Mouse (Mus musculus): ENCODE measurements around the gene Iyd. TPM values are rescaled to one million over a fixed set of nuclear protein-coding genes. Genes with fewer than 3 reads are reported as not detected.
"Not testable (repeated sequence)": the region's sequence is repeated elsewhere in the genome, so short reads cannot be mapped to it uniquely, and the experiment has no call there.

Gene Iyd
- not detected for total RNA-seq (2022)

DNA sequence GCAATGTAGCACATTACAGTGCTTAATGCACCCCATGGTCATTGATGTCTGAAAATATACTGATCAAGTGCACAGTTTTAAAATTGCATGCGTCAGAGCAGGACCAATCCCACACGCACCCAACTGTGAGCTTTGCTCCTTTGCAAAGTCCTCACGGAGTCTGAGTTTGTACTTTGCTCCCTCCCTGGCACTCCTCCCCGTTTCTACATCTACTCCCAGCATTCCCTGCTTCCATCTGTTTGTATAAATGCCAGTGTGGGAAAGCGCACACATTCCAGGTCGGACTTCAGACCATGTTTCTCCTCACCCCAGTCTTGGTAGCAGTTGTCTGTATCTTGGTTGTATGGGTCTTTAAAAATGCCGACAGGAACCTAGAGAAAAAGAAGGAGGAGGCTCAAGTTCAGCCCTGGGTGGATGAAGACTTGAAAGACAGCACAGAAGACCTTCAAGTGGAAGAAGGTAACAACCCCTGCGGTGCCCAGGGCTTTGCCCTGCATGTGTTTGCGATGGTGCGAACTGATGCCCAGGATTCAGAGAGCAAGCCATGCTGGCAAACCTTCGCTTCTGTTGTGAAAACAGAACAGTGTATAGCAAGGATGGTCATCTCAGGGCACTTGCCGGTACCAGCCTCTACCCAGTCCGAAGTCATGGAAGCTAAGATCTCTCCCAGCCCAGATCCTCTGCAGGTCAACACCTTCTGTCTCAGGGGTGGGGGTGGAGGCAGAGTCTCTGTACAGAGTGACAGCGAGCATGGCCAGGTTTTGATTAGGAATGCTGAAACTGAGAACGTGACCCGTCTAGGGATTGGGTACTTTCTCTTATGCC lies at the start of gene Iyd:
TSS of gene Iyd (plus strand) at position 238 of the 825 bp plus-strand sequence.
- DNase-seq (ENCODE audit: low spot score in 2 of 2), result no peak

DNA sequence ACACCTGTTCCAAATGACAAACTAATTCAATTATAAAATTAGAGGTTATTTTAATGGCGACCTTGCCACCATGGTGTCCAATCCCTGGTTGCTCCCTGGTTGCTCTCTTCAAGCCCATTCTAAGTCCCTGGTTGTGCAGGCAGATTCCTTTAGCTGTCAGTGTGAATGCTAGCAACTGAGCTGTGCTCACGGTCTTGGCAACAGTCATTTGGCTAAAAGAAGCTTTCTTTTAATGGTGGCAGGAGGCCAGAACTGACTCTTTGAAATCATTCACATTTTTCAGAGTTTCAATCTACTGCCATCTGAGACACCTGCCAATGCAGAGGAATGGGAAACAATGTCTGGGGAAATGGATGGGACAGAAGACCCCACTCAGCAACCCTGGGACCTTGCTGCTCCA lies 43.2 kb upstream of the Iyd start:
- no peak for DNase-seq (ENCODE audit: low spot score in 2 of 2)

DNA sequence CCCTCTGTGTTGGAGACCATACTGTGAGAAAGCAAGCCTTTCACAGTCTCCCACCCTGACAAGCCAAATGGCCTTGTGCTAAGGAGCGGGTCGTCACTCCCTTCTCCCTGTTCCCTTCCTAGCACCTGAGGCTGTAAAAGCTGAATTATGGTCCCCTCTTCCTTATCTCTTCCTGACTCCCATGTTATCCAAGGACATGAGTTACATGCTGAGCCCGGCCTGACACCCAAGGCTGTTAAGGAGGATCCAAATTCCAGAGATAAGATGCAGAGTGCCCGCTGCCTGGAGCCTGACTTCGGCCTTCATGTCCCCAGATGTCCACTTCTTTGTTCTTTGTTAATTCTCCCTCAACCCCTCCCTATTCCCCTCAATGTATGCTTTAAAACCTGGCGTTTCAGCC lies 39.2 kb upstream of the Iyd start:
- DNase-seq (ENCODE audit: low spot score in 2 of 2), result not testable (repeated sequence)

DNA sequence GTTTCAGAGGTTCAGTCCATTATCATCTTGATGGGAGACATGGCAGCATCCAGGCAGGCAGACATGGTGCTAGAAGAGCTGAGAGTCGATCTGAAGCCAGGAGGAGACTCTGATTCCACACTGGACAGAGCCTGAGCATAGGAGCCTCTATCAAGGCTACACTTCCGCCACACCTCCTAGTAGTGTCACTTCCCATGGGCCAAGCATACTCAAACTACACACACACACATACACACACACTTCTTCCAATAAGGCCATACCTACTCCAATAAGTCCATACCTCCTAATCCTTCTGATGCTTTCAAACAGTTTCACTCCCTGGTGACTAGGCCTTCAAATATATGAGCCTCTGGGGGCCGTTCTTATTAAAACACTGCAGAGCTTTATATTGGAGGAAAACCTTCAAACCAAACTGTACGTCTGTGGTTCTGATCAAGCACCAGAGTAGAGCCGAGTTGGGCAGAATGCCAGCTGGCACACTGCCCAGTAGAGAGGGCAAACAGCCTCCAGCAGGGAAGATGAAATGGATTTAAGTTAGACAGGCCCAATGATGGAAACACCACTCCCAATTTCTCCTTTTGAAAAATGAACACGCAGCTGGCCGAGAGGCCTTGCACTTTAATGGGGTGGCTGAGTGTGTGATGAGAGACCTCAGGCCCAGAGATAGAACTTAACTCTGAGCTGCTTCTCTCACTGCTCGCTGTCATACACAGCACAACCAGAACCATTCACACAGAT lies 32.4 kb upstream of the Iyd start:
- DNase-seq (ENCODE audit: low spot score in 2 of 2), result peak in 1 of 2 experiments; percentile 6

DNA sequence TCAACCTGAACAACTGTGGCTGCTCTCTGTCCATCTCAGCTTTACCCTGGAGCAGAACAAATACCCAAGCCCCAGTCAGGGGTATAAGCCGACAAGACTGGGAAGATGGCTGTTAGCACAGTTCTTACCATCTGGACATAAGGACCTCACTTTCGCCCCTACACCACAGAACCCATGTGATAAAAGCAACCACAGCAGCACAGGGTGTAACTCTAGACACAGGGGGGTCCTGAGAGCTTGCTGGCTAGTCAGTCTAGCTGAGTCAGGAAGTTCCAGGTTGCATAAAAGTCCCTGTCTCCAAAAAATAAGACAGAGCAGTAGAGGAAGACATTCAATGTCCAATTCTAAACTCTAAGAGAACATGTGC lies 31.8 kb upstream of the Iyd start:
- DNase-seq (ENCODE audit: low spot score in 2 of 2), result no peak

DNA sequence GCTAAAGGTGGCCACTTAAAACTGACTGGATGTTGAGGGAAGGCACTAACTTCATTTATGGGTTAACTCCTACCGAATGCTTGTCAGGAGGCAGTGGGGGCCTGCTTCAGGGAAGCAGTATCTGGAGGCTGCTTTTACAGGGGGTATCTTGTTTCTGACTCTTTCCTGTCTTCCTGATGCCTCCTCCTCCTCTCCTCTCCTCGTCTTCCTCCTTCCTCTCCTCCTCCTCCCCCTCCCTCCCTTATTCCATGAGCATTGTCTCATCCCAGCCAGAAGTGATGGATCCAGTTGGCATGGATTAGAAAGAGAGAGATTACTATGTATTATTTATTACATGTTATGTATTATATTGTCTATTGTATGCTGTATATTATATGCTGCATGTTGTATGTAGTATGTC lies 31.3 kb upstream of the Iyd start:
- no peak for DNase-seq (ENCODE audit: low spot score in 2 of 2)

DNA sequence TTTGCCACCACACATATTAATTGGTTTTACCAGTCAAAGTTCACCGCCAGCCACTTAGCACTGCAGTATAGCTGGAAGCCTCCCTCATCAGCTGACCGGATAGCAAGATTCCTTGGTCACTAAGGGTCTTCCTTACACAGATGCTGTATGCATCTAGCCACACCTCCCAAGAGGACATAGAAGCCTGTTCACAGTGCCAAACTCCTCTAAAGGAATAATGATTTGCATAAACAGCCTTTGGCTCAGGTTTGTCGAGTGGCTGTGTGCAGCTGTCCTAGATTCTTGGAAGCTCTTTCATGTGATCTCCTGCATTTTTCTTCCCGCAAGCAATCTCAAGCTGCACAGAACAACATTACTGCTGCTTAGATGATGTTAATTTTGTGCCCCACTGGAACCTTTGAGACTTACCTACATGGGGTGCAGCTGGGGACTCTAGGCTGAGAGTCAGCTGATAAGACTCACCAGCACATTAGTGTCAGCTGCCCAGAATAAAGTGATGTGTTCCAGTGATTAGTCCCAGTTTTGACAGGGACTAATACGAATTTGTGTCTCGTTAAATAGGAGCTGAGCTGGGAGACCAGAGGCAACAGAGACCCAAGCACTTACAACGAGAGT lies 30.3 kb upstream of the Iyd start:
- DNase-seq (ENCODE audit: low spot score in 2 of 2), result no peak

DNA sequence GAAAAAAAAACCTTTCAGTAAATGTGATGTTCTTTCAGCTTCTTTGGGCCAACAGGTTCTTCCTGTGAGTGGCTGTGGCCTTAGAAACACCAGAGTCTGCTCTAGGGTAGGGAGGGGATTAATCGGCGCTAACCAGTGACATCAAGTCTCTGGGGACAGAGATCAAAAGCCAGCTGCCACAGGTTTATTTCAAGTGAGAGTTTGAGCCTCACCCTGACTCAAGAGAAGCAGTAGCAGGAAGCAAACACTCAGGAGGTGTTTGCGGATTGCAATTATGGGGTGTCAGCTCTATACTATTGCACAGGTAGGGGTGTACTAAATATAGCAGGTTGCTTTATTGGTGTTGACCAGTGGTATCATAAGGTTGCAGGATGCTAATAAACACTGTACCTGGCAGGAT lies 29.6 kb upstream of the Iyd start:
- no peak for DNase-seq (ENCODE audit: low spot score in 2 of 2)

DNA sequence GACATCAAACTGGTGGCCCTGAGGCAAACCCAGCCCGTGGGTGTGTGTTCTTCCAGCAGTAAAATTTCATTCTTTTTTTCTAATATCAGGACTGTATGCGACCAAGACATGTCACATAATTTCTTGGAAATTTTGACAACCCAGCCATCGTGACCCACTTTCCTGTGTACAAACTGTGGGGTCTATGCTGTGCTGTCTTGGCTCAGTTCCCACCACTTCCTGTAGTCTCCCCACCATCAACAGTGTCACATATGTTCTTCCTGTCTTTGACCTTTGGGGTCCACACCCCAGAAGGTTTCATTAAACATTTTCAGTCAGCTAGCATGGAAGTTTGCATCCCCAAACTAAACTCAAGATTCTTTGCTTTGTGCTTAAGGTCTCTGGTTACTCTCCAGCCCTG lies 28.6 kb upstream of the Iyd start:
- no peak for DNase-seq (ENCODE audit: low spot score in 2 of 2)

DNA sequence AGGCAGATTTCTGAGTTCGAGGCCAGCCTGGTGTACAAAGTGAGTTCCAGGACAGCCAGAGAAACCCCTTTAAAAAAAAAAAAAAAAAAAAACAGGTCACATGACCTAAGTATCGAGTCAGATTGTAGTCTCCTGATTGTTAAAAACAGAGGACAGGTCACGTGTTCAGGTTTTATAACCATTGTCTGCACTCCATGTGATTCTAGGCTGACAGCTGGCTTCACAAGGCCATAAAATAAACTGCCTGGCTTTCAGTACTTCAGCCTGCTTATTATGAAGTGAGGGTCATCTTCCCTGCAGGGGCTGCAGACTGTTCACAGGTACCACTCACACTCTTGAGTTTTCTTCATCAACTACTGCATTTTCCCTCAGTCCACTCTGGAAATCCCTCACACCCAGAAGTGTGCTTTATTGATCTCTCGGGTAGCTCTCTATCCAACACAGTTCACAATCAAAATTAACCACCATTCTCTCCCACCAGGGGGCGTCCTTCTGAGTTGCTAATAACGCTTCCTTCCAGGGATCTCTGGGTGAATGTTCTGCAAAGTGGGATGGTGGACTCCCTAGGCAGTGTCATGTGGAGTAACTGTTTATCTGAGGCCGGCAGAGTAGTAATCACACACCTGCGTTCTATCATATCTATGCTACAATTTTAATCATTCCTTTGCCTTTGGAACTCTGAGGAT lies 27.3 kb upstream of the Iyd start:
- DNase-seq (ENCODE audit: low spot score in 2 of 2), result no peak

DNA sequence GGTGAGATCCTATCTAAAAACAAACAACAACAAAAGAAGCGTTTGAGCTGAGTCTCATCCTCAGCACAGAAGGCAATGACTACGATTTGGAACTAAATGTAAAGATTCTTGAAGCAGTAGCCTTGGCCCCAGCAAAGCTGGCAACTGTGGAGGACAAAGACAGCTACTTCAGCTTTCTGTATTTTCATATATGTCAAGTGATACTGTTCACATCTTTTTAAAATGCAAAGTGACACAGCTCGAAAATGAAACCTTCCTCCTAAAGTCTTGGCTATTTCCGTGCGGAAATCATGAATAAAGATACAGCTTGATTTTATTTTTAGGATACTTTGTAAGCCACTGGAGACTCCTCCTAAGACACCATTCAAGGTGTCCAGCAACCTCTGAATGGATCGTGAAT lies 26.1 kb upstream of the Iyd start:
- DNase-seq (ENCODE audit: low spot score in 2 of 2), result no peak

DNA sequence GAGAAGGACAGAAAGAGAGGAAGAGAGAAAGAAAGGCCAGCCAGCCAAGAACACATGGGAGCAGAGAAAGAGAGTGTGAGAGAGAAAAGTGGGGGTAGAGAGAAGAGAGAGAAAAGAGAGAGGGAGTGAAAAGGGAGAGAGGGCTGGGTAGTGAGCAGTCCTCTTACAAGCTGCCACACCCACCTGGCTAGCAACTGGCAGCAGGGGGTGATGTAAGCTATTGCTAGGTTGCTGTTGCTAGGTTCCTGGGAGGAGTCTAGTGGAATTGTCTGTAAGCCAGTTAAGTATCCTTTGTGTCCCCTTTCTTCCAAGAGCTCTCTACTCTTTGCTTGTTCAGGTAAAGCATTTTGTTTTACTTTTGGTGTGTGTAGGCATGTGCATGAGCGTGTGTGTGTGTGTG lies 25.4 kb upstream of the Iyd start:
- DNase-seq (ENCODE audit: low spot score in 2 of 2), result no peak

DNA sequence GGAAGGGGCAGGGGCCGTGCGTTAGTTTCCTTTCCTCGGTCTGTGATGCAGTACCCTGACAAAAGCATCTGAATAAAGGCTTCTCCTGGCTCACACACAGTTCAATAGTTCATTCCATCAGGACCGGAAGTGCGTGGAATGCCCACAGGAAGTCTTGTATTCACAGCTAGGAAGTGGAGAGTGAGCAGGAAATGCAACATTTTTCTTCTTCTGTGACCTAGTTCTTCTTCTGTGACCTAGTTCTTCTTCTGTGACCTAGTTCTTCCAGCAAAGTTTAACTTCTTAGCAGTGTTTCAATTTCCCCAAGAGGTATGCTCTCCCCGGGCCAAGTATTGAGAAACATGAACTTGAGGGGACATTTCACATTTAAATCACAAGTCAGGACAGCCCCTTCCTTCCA lies 23.6 kb upstream of the Iyd start:
- no peak for DNase-seq (ENCODE audit: low spot score in 2 of 2)

DNA sequence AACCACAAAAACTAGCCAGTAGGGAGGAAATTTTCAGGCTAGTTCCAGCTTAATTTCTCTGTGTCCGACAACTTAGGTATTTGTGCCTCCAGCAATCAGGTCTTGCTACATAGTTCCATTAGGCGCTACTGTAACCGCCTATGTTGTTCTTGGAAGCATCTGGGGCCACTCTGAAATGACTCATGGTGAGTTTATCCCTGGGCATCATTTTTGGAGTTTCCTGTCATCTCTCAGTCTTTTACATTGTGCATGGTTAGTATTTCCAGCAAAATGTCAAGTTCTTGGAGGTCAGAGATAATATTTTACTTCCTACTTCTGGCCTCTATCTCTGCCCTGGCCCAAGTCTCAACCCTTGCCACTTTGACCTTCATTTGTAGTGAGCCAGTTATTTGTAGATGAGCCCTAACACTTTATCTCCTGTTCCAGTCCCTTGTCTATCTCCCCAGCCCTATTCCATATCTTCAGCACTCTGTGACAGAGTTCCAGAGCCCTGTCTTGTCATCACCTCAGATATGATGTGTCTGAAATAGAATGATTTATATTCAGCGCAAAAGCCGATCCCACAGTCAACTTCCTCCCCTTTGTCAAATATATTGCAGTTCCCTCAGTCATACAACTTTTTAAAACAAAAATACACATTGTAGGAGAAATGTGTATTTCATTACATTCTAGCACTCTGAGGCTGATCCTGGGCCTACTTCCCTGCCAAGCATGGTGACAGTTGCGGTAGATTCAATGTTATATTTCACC lies 16.8 kb upstream of the Iyd start:
- no peak for DNase-seq (ENCODE audit: low spot score in 2 of 2)

DNA sequence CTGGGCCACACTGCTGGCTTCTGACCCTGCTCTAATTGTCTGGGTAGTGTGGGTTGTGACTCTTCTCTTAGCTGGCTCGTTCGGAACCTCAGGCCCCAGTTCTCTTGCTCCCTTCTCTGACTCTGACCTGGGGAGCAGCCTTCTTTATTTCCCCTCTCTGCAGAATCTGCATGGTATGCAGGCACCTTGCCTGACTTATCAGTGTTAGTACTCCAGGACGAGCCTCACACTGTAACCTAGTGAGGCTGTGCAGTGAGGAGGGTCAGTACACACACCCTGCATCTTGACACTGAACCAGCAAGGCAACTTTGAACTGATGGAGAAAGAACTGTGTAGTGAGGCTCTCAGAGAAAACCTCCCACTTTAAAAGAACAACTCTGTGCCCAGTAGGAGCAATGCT lies 15.5 kb upstream of the Iyd start:
- DNase-seq (ENCODE audit: low spot score in 2 of 2), result no peak

DNA sequence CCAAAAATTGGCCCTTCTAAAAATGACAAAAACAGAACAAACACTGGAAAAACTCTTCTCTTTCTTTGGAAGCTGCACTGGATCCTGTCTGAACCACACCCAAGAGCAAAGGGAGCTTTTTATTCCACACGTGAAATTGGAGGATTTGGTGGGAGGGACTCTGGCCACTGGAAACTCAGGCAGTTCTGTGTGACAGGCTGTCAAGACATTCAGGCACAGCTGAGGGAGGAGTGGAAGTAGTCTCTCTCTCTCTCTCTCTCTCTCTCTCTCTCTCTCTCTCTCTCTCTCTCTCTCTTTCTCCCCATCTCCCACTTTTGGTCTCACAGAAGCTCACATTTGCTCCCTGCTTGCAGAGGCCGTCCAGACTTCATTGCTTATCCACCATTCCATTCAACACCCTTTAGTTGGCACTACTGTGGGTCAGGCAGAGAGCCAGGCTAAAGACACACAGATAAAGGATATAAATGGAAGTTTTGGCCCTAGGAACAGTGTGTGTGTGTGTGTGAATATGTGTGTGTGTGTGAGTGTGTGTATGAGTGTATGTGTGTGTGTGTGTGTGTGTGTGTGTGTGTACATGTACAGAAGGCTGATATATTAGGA lies 14.5 kb upstream of the Iyd start:
- no peak for DNase-seq (ENCODE audit: low spot score in 2 of 2)

DNA sequence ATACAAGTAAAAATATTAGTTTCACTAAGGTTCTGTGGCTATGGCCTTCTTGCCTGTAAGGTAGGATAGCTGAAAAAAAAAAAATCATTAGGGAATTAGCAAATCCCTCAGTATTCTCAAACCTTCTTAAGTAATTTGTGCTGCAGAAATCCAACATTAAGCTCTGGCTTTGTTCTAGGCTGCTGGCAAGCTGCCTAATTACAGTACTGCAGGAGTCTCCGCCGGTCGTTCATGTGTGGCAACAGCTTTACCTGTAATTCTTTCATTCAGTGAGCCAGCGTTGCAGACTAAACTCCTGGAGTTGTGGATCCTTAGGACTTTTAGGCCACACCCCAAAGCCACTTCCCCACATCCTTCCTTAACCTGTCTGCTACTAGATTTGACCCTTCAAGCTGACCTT lies 10.2 kb upstream of the Iyd start:
- DNase-seq (ENCODE audit: low spot score in 2 of 2), result no peak

DNA sequence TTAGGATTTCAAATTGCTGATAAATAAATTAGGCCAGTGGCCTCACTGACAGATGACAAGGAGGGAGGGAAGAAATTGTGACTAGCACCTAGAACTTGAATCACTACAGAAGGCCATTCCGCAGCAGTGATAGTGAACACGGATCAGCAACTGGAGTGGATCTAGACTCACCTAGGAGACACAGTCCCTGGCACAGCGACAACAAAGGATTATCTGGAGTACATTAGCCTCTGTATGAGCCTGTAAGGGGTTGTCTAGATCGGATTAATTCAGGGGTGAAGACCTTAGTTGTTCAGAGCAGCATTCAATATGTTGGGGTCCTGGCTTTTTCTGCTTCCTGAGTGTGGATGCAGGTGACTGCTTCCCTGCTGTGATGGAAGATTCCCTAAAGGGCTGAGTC lies 9.4 kb upstream of the Iyd start:
- no peak for DNase-seq (ENCODE audit: low spot score in 2 of 2)

DNA sequence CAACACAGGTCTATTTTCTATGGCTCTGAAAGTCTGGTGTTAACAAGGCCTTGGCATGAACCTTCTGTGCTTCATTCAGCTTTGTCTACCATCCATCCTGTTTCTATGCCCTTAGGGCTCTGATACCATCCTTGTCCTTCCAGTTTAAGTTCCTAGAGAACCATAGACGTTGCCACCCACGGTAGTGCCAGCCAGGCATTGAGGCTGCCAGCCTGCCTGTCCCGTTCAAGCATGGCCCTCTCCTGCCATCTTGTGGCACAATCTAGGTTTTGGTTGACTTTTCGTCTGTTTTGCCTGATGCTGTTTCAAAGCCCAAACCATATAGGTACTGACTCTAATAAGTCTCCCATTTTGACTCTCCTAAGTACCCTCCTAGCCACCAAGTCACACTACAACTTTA lies 8.7 kb upstream of the Iyd start:
- DNase-seq (ENCODE audit: low spot score in 2 of 2), result peak; percentile 30 to 54

DNA sequence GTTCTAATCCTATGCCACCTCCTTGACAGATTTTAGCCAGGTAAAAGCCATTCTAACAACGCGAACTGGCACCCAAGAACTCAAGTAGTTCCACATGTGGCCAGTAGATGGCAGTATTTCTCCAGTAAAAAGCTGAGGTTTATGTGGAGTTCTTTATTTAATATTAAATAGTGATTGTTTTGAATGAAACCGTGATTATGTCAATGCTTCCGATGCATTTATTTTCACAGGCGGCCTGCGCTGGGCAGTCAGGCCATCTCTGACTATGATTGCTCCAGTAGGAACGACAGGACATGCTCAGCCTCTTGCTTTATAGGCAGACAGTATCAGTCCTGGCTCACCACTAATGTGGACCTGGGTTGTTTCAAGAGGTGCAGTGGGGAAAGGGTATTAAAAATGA lies 5.6 kb upstream of the Iyd start:
- DNase-seq (ENCODE audit: low spot score in 2 of 2), result no peak

DNA sequence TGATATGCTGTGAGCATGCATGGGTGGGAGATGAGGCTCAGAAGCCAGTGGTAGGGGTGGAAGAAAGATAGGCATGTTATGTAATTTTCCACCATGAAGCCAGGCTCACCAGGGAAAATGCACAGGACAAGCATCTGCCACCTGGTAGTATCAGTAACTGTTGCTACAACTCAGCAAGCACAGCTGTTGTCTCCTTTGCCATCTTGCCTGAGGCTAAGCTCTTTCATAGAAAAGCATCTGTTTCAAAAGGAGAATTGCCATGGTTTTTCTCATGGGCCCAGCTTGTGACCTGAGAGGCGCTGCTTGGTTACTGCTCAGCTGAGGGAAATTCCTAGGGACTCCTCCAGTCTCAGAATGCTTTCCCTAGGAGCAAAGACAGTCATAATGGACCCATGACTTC lies 3.7 kb upstream of the Iyd start:
- no peak for DNase-seq (ENCODE audit: low spot score in 2 of 2)

Data from gastrocnemius, adult 8-10 months (tissue).